Mouse (Mus musculus): ENCODE data around the gene Hist1h2ae. TPM values are rescaled to one million over a fixed set of nuclear protein-coding genes. Genes with fewer than 3 reads are reported as not detected.
"Not testable (repeated sequence)": the region's sequence is repeated elsewhere in the genome, so short reads cannot be mapped to it uniquely, and the experiment has no call there.

Hist1h2ae gene
- total RNA-seq (2021), result 10 to 100 TPM; 24.5 to 31.0 TPM

GRCm38 (mm10) chr13:23571022-23571503 lies at the start of gene Hist1h2ae, which contains the start of gene Hist1h2bg:
Hist1h2ae (minus strand) TSS chr13:23571220.
Hist1h2bg (plus strand) TSS chr13:23571396.
- intact Hi-C loops (cut with DNase I), result no loop called here
- peak; percentile 57 for DNase-seq

- DNase-seq, result no peak
- intact Hi-C loops (cut with DNase I), result no loop called here
Observed at GRCm38 (mm10) chr13:23620056-23620732, 49.2 kb upstream of the Hist1h2ae start.

- no peak for DNase-seq
- intact Hi-C loops (cut with DNase I), result no loop called here
Observed at GRCm38 (mm10) chr13:23611638-23612037, 40.6 kb upstream of the Hist1h2ae start.

- intact Hi-C loops (cut with DNase I), result no loop called here
- DNase-seq, result no peak
Observed at GRCm38 (mm10) chr13:23610393-23610792, 39.4 kb upstream of the Hist1h2ae start.

GRCm38 (mm10) chr13:23609844-23610243 lies 38.8 kb upstream of the Hist1h2ae start:
- intact Hi-C loops (cut with DNase I), result no loop called here
- DNase-seq, result no peak

- intact Hi-C loops (cut with DNase I), result no loop called here
- no peak for DNase-seq
Observed at GRCm38 (mm10) chr13:23609209-23609608, 38.2 kb upstream of the Hist1h2ae start.

GRCm38 (mm10) chr13:23605052-23605451 lies 34.0 kb upstream of the Hist1h2ae start:
- intact Hi-C loops (cut with DNase I), result no loop called here
- DNase-seq, result no peak

GRCm38 (mm10) chr13:23604452-23604851 lies 33.4 kb upstream of the Hist1h2ae start:
- intact Hi-C loops (cut with DNase I), result no loop called here
- DNase-seq, result no peak

GRCm38 (mm10) chr13:23603182-23603699 lies 32.2 kb upstream of the Hist1h2ae start:
- DNase-seq, result no peak
- intact Hi-C loops (cut with DNase I), result no loop called here

GRCm38 (mm10) chr13:23597957-23598356 lies 26.9 kb upstream of the Hist1h2ae start:
- DNase-seq, result peak; percentile 80
- intact Hi-C loops (cut with DNase I), result no loop called here

- intact Hi-C loops (cut with DNase I), result no loop called here
- DNase-seq, result no peak
Observed at GRCm38 (mm10) chr13:23595622-23596372, 24.8 kb upstream of the Hist1h2ae start.

- DNase-seq, result no peak
- intact Hi-C loops (cut with DNase I), result no loop called here
Observed at GRCm38 (mm10) chr13:23595185-23595584, 24.2 kb upstream of the Hist1h2ae start.

GRCm38 (mm10) chr13:23593051-23593770 lies 22.2 kb upstream of the Hist1h2ae start:
- DNase-seq, result no peak
- intact Hi-C loops (cut with DNase I), result no loop called here

- peak; percentile 64 for DNase-seq
- intact Hi-C loops (cut with DNase I), result no loop called here
Observed at GRCm38 (mm10) chr13:23592614-23593013, 21.6 kb upstream of the Hist1h2ae start.

- intact Hi-C loops (cut with DNase I); DNase-seq: not testable (repeated sequence)
Observed at GRCm38 (mm10) chr13:23591886-23592285, 20.9 kb upstream of the Hist1h2ae start.

GRCm38 (mm10) chr13:23591206-23591605 lies 20.2 kb upstream of the Hist1h2ae start:
- intact Hi-C loops (cut with DNase I), result no loop called here
- no peak for DNase-seq

- intact Hi-C loops (cut with DNase I), result no loop called here
- DNase-seq, result no peak
Observed at GRCm38 (mm10) chr13:23586940-23587225, 15.9 kb upstream of the Hist1h2ae start.

GRCm38 (mm10) chr13:23586099-23586939 lies 15.3 kb upstream of the Hist1h2ae start:
- intact Hi-C loops (cut with DNase I), result no loop called here

GRCm38 (mm10) chr13:23585442-23586098 lies 14.6 kb upstream of the Hist1h2ae start:
- intact Hi-C loops (cut with DNase I), result not testable (repeated sequence)
- DNase-seq, result peak; percentile 62

More at GRCm38 (mm10) chr13:23586099-23586939, 15.3 kb upstream of the Hist1h2ae start:
- DNase-seq, result no peak

GRCm38 (mm10) chr13:23585029-23585441 lies 14.0 kb upstream of the Hist1h2ae start:
- intact Hi-C loops (cut with DNase I), result no loop called here

More at GRCm38 (mm10) chr13:23585029-23585441, 14.0 kb upstream of the Hist1h2ae start:
- peak; percentile 64 for DNase-seq

All from left cerebral cortex, postnatal 4 days (tissue).